Mouse (Mus musculus) heart, adult 9 months (tissue): Measurements from ENCODE around the gene Hs3st6.

Source experiments
- DNase-seq, 2 experiments: peaks; one replicate each; pipeline ENCODE4 v3.0.0; 2022; ENCODE audit warnings: low spot score in 2 of 2

Gene Hs3st6

GRCm38 (mm10) chr17:24766266-24766875, 13.6 kb downstream of the Hs3st6 start:
- no peak for DNase-seq

DNA sequence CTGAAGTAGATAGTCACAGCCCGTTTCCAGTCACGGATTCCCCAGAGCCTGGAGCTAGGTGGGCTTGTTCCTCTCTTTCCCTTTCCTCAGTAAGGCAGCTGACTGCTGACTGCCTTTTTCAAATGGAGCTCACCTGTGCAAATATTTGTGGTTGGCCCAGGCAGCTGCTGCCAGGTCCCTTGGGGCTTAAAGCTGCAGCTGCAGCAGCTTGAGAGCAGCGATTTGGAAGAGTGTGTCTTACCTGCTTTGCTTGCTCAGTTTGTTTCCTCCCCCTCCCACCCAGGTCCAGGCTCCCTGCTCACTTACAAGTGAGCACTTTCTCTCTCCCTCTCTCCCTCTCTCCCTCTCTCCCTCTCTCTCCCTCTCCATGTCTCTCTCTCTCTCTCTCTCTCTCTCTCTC, 16.4 kb downstream of the Hs3st6 start:
- DNase-seq, result no peak

DNA sequence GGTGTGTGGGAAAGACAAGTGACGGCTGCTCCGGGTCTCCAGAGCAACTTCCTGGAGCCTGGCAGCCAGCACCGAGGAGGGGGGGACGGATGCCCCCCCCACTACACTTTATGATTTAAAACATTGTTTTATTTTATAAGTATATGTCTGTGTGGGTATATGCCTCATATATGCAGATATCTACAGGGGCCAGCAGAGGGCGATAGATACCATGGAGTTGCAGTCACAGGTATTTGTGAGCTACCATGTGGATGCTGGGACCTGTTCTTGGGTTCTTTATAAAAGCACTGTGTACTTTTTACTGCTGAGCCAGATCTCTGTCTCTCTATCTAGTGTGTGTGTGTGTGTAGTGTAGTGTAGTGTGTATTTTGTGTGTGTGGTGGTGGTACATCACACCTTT, 20.5 kb downstream of the Hs3st6 start:
- DNase-seq, result no peak

- DNase-seq, result no peak
Measured at GRCm38 (mm10) chr17:24775173-24775572, 22.4 kb downstream of the Hs3st6 start.

DNA sequence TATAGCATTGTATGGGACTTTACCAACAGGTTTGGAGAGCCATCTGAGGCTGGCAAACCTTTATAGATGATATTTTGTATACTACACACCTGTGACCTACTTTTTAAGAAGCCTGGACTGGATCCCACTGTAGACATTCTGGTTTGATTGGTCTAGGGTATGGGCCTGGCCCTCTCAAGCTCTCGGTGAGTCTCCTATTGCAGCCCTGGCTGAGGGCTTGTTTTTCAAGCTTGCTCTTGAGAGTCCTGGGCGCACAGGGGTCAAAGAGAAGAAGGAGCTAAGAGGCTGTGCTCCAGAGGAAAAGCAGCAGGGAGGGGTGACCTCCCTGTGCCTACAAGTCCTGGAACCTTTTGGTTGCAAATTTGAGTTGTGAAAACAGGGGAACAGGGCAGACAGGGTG, 24.3 kb downstream of the Hs3st6 start:
- DNase-seq, result no peak

GRCm38 (mm10) chr17:24780821-24781220, 28.0 kb downstream of the Hs3st6 start:
- DNase-seq, result no peak

GRCm38 (mm10) chr17:24792190-24792589, 39.4 kb downstream of the Hs3st6 start:
- no peak for DNase-seq

DNA sequence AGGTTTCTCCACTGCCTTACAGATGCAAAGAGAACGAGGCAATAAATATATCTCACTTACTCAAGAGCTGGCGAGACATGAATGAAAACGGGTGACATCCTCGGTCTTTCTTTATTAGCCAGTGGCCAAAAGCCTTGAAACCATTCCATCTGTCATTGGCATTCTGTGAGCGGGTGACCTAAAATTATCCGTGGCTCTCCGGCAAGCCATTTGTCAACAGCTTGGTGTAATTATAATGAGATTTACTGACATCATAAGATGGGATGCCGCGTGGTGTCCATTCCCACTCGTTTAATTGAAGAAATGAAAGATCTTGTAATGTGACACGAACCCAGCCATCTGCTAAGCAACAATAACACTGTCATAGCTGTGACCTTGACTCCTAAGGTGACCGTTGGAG, 42.0 kb downstream of the Hs3st6 start:
- no peak for DNase-seq

GRCm38 (mm10) chr17:24796969-24797368, 44.2 kb downstream of the Hs3st6 start:
- no peak for DNase-seq

- DNase-seq, result no peak
Measured at GRCm38 (mm10) chr17:24798229-24798628, 45.4 kb downstream of the Hs3st6 start.

DNA sequence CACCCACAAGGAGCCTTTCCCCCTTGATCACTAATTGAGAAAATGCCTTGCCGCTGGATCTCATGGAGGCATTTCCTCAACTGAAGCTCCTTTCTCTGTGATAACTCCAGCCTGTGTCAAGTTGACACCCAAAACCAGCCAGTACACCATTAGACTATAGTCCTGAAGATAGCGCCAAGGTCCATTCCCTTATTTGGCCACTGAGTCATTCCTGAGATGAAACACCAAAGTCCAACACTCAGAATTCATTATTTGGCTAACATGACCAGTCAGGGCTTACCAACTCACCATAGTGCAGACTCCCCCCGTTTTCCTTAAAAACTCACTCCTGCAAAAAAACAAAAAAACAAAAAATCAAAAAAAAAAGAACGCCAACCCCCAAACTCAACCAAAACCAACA, 46.7 kb downstream of the Hs3st6 start:
- no peak for DNase-seq

- DNase-seq, result no peak
Measured at GRCm38 (mm10) chr17:24800524-24800923, 47.7 kb downstream of the Hs3st6 start.

DNA sequence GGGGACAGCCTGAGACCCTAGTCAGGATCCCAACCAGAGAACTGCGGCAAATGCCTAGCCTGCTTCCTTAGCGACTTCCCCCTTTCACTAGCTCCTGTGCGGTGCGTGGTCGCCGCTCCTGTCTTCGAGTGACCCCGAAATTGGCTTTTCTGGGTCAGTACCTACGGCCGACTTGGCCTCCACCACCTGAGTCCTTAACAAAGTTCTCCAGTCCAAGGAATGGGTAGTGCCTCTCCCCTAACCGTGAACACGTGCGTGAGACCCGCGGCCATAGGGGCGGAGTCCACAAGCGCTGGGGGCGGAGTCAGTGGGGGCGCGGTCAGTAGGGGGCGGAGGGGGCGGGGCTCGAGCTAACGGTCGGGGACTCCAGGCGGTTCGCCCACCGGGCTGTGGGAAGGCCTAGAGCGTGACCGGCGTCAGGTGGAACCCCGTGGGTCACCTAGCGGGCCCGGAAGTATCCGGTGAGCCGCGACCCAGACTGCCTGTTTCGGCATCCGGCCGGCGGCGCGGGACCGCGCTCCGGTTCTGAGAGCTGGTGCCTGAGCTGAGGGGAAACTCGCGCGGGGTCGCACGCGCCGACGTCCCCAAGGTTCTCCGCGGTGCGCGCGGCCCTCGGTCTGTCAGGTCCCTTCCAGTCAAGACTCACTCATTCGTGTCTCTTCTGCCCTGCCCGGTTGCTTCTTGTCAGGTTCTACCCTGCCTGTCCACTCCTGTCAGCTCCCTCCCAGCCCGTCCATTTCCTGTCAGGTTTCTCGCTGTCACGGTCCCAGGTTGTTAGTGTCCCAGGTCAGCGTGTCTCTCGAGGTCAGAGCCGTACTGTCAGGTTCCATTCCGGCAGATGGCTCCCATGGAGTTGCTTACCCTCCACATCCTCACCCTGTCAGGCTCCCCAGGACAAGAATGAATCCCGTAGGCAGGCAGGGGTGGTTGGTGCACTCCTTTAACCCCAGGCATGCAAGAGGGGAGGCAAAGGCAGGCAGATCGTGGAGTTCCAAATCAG, 51.5 kb downstream of the Hs3st6 start, which contains the start of gene Meiob:
Gene Meiob, plus strand, starts transcription at position 338 of the 1,000 bp plus-strand sequence.
- peak; percentile 24 to 41 for DNase-seq
